Mouse (Mus musculus) embryonic facial prominence, embryonic 11.5 days (tissue): ENCODE data around the gene Slc38a1. TPM values are rescaled to one million over a fixed set of nuclear protein-coding genes. Genes with fewer than 3 reads are reported as not detected.
A peak's percentile ranks its signal among the peaks of the same experiment; 100 is the strongest.
"Not testable (repeated sequence)": the region's sequence is repeated elsewhere in the genome, so short reads cannot be mapped to it uniquely, and the experiment has no call there.

Experiments
- ATAC-seq: fragments of 200-750 bp; cut with Nextera tagmentation; replicated peaks from 2 replicates; pipeline ENCODE4 v1.8.0; 2017; ENCODE audit warnings: low read depth; ENCODE audit not compliant: insufficient number of reproducible peaks, low FRiP score, low TSS enrichment
- DNase-seq: peaks from one replicate; pipeline ENCODE4 v3.0.0-alpha.2; 2015; ENCODE audit warnings: low spot score
- H3K27ac ChIP-seq: fragments of 300-500 bp; sonication (generic); replicated peaks from 2 replicates; pipeline ENCODE4 v1.5.1; 2014; ENCODE audit warnings: mild to moderate bottlenecking, low read depth, low read length, control low read depth
- H3K27me3 ChIP-seq: fragments of 300-500 bp; sonication (generic); 2 replicates; pipeline ENCODE4 v1.6.1; 2014; ENCODE audit warnings: mild to moderate bottlenecking, low read length, moderate library complexity, mixed read lengths; ENCODE audit not compliant: control insufficient read depth, insufficient read depth
- H3K36me3 ChIP-seq: fragments of 300-500 bp; sonication (generic); replicated peaks from 2 replicates; pipeline ENCODE4 v1.6.1; 2014; ENCODE audit warnings: low read depth, mild to moderate bottlenecking, low read length, moderate library complexity, mixed read lengths; ENCODE audit not compliant: control insufficient read depth, insufficient read depth
- H3K4me1 ChIP-seq: fragments of 300-500 bp; sonication (generic); 2 replicates; pipeline ENCODE4 v1.6.1; 2014; ENCODE audit warnings: low read length, mixed read lengths; ENCODE audit not compliant: control insufficient read depth, insufficient read depth
- H3K4me2 ChIP-seq: fragments of 300-500 bp; sonication (generic); 2 replicates; pipeline ENCODE4 v1.6.1; 2014; ENCODE audit warnings: low read depth, mild to moderate bottlenecking, control low read depth, low read length, moderate library complexity
- H3K4me3 ChIP-seq: fragments of 300-500 bp; sonication (generic); 2 replicates; pipeline ENCODE4 v1.5.1; 2014; ENCODE audit warnings: low read depth, low read length, control low read depth
- H3K9ac ChIP-seq: fragments of 300-500 bp; sonication (generic); replicated peaks from 2 replicates; pipeline ENCODE4 v1.6.1; 2014; ENCODE audit warnings: mild to moderate bottlenecking, control low read depth, low read length
- H3K9me3 ChIP-seq: fragments of 300-500 bp; sonication (generic); replicated peaks from 2 replicates; pipeline ENCODE4 v1.6.1; 2016; ENCODE audit warnings: mild to moderate bottlenecking, low read length, inconsistent platforms, mixed read lengths; ENCODE audit not compliant: control insufficient read depth
- WGBS: fragments of 180-500 bp; shearing (Covaris S2); extraction: QIAGEN DNeasy Blood & Tissue Kit; methylation state at CpG from one replicate; pipeline ENCODE4 v1.1.7; 2014; 5-methylcytosine and 5-hydroxymethylcytosine counted together
- polyA plus RNA-seq: library from polyadenylated mRNA; unstranded; fragments of >200 nt; fragmentation: Nextera tagmentation; extraction: Ambion mirVana; gene quantifications from 2 replicates; pipeline ENCODE4 v1.2.1, GENCODE M21; 2014

Gene Slc38a1
- polyA plus RNA-seq, 1 experiment from 2014 or later, result 101 TPM

DNA sequence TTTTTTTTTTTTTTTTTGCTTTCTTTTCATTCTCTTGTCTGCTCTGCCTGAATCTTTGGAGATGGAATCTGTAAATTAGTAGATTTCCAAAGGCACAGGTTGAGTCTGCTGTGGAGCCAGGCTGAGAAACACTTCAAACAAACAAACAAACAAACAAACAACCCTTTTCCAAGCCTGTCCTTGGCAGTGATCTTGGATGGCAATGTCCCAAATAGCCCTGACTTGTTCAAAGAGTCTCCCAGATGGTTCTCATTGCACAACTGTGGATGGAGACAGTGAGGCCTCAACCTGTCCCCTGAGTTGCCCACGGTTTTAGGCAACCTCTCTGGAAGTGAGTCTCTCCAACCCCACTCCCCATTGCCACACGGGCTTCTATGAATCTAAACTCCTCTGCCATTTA lies 4.1 kb downstream of the Slc38a1 start:
- ATAC-seq, result no peak
- Histone ChIP-seq H3K27me3 (no peaks in the 10 kb centered on the region), H3K27ac (no peak overlapping the region), H3K36me3 (no peaks in the 10 kb centered on the region; the same call in 1 of the 2 replicates), H3K9ac (no peak overlapping the region), H3K4me3 (no peak overlapping the region), H3K9me3 (no peaks in the 10 kb centered on the region), H3K4me1 (peaks cover 4% of the 10 kb centered on the region), H3K4me2 (no peak overlapping the region)
- no peak for DNase-seq
- WGBS, result 75% methylated on average over 2 of the region's 2 CpGs

- no peak overlapping the region for H3K4me2 ChIP-seq
- no peaks in the 10 kb centered on the region; the same call in 1 of the 2 replicates for H3K36me3 ChIP-seq
- H3K27me3 ChIP-seq, result no peaks in the 10 kb centered on the region
- no peak overlapping the region for H3K27ac ChIP-seq
- DNase-seq (peak; percentile 57), ATAC-seq (no peak)
- 50% methylated on average over 10 of the region's 10 CpGs for WGBS
- no peak overlapping the region for H3K9ac ChIP-seq
- no peak overlapping the region for H3K4me3 ChIP-seq
- peaks cover 4% of the 10 kb centered on the region for H3K4me1 ChIP-seq
- no peaks in the 10 kb centered on the region for H3K9me3 ChIP-seq
Observed at GRCm38 (mm10) chr15:96638173-96638572, 4.5 kb downstream of the Slc38a1 start.

DNA sequence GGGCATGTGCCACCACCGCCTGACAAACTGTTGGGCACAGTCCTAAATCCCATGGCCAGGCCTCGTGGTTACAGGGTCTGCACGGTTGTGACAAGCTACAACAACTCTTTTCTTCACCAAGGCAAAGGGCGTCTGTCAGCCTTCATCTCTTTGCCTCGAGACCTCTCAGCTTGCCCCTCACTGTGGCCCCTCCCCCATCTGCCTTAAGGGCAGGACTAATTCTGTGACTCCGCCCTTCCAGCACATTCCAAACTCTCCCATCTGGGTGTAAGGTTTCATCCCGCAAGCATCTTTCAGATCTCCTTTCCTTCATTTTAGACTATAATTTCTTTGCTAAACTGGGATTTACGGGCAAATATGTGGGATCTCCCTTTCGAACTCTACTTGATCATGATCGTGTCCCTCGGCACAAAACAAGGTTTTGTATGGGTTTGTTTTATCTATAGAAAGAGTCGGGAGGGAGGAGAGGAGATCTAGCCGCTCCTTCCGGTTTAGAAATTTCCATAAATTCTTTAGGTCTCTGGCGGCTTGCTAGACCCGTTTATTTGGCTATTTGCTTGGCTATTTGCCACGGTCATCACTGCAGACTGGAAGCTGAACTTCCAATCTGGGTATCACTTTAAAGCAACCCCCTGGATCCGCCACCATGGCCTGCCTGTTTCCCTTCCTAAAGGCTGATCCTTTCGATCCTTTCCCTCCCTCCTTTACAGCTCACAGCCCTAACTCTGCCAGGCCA lies 7.9 kb downstream of the Slc38a1 start:
- WGBS, result 78% methylated on average over 19 of the region's 19 CpGs

DNA sequence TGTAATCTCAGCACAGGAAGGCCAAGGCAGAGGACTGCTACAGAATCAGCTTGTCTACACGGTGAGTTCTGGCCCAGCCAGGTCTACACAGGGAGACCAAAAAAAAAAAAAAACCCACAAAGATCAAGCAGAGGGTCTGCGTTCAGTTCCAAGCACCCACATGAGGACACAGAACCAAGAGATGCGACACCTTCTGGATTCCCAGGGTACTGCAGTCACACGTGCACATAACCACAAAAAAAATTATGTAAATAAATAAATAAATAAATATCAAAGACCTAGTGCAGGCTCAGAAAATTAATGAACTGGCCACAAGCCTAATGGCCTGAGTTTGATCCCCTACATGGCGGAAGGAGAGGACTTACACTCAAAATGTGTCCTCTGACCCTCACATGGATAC lies 10.5 kb downstream of the Slc38a1 start:
- Histone ChIP-seq H3K4me3 (no peak overlapping the region), H3K9ac (no peak overlapping the region), H3K36me3 (no peaks in the 10 kb centered on the region; the same call in 1 of the 2 replicates), H3K4me1 (no peaks in the 10 kb centered on the region), H3K4me2 (no peak overlapping the region), H3K9me3 (no peaks in the 10 kb centered on the region; the same call in none of the 2 replicates), H3K27me3 (no peaks in the 10 kb centered on the region), H3K27ac (no peak overlapping the region)
- WGBS, result 93% methylated on average over 5 of the region's 5 CpGs
- DNase-seq (no peak), ATAC-seq (no peak)

More for the DNA sequence above, 7.9 kb downstream of the Slc38a1 start:
- Histone ChIP-seq H3K27ac (no peak overlapping the region), H3K36me3 (no peaks in the 10 kb centered on the region; the same call in 1 of the 2 replicates), H3K9ac (no peak overlapping the region), H3K4me3 (no peak overlapping the region), H3K4me1 (peaks cover 4% of the 10 kb centered on the region), H3K9me3 (no peaks in the 10 kb centered on the region; the same call in none of the 2 replicates), H3K27me3 (no peaks in the 10 kb centered on the region), H3K4me2 (no peak overlapping the region)
- DNase-seq, result peak; percentile 30
- no peak for ATAC-seq

- Histone ChIP-seq H3K4me2 (no peak overlapping the region), H3K27me3 (no peaks in the 10 kb centered on the region), H3K27ac (no peak overlapping the region), H3K9ac (no peak overlapping the region), H3K4me1 (no peaks in the 10 kb centered on the region), H3K36me3 (no peaks in the 10 kb centered on the region; the same call in 1 of the 2 replicates), H3K9me3 (no peaks in the 10 kb centered on the region; the same call in none of the 2 replicates), H3K4me3 (no peak overlapping the region)
- WGBS, result 90% methylated on average over 13 of the region's 13 CpGs
- ATAC-seq (no peak), DNase-seq (no peak)
Observed at GRCm38 (mm10) chr15:96631107-96631718, 11.5 kb downstream of the Slc38a1 start.

DNA sequence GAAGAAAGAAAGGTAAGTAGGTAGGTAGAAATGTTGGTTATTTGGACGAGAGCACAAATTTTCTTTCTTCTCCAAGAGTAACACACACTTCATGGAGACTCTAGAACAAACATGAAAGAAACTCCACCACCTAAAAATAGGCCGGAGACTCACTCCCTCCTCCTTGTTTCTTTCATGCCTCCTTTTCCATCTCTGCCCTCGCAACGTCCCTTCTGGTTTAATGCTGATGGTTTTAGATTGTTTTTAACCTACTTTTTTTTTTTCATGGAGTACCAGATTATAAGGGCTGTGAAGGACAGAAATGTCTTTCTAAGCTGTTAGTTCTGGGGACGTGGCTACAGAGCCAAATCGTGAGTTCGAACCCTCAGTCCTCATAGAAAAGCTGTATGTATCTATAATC lies 14.5 kb downstream of the Slc38a1 start:
- Histone ChIP-seq H3K27ac (no peak overlapping the region), H3K27me3 (no peaks in the 10 kb centered on the region), H3K4me2 (no peak overlapping the region), H3K9me3 (no peaks in the 10 kb centered on the region; the same call in none of the 2 replicates), H3K4me1 (no peaks in the 10 kb centered on the region), H3K36me3 (peaks cover 5% of the 10 kb centered on the region; the same call in 1 of the 2 replicates), H3K9ac (no peak overlapping the region), H3K4me3 (no peak overlapping the region)
- WGBS, result 96% methylated on average over 7 of the region's 7 CpGs
- no peak for ATAC-seq
- no peak for DNase-seq

- Histone ChIP-seq H3K36me3 (peaks cover 17% of the 10 kb centered on the region), H3K9ac (no peak overlapping the region)
- no peak for ATAC-seq
Observed at GRCm38 (mm10) chr15:96626871-96627270, 15.8 kb downstream of the Slc38a1 start.

GRCm38 (mm10) chr15:96625012-96625411 lies 17.7 kb downstream of the Slc38a1 start:
- 93% methylated on average over 9 of the region's 9 CpGs for WGBS
- peaks cover 18% of the 10 kb centered on the region for H3K36me3 ChIP-seq

More at GRCm38 (mm10) chr15:96626871-96627270, 15.8 kb downstream of the Slc38a1 start:
- no peak overlapping the region for H3K27ac ChIP-seq
- H3K27me3 ChIP-seq, result no peaks in the 10 kb centered on the region
- H3K4me3 ChIP-seq, result no peak overlapping the region
- no peak for DNase-seq
- H3K4me2 ChIP-seq, result no peak overlapping the region
- 75% methylated on average over 5 of the region's 5 CpGs for WGBS
- H3K9me3 ChIP-seq, result no peaks in the 10 kb centered on the region
- H3K4me1 ChIP-seq, result no peaks in the 10 kb centered on the region

More at GRCm38 (mm10) chr15:96625012-96625411, 17.7 kb downstream of the Slc38a1 start:
- H3K27me3 ChIP-seq, H3K27ac ChIP-seq, H3K4me2 ChIP-seq, H3K9me3 ChIP-seq, H3K9ac ChIP-seq, H3K4me3 ChIP-seq, DNase-seq, ATAC-seq, H3K4me1 ChIP-seq: not testable (repeated sequence)
